Mouse (Mus musculus): ENCODE results near the gene Slc17a9. TPM values are rescaled to one million over a fixed set of nuclear protein-coding genes. Genes with fewer than 3 reads are reported as not detected.

Slc17a9 gene
- polyA plus RNA-seq, 1 experiment: not detected

DNA sequence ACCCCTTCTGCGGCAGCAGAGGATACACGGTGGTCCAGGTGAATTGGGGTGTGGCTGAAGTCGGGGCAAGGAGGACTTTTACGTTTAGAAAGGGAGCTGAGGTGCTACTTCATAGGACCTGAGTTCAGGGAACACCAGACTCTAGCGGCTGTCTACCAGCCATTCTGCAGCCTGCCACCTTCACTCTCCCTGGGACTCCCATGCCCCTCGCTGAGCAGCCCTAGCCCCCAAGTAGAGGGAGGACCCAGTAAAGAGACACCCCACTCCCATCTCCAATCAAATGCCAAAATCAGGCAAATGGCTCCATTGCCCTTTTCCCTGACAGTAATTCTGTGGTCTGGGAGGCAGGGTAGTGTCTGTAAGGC is 333 bp downstream of the Slc17a9 start:
- no peak overlapping the region; the same call in 1 of the 2 replicates for H3K27ac ChIP-seq (ENCODE audit: insufficient read depth, low read depth, low read length)
- H3K4me3 ChIP-seq (ENCODE audit: insufficient read depth, low read depth, low read length): no peak overlapping the region
- TF ChIP-seq CTCF (IDR thresholded peaks at IDR 0.05; ENCODE audit: insufficient read depth, low read depth, low read length) (no peak), POLR2A (IDR thresholded peaks at IDR 0.05; ENCODE audit: insufficient read depth, low read depth, low read length) (no peak)
- WGBS: 5% methylated on average over 6 of the region's 6 CpGs
- peaks cover 21% of the 10 kb centered on the region for H3K4me1 ChIP-seq (ENCODE audit: control insufficient read depth, insufficient read depth, low read length)

GRCm38 (mm10) chr2:180725856-180726629 is 980 bp downstream of the Slc17a9 start:
- Histone ChIP-seq H3K27ac (ENCODE audit: insufficient read depth, low read depth, low read length) (no peak overlapping the region), H3K4me1 (ENCODE audit: control insufficient read depth, insufficient read depth, low read length) (peaks cover 21% of the 10 kb centered on the region), H3K4me3 (ENCODE audit: insufficient read depth, low read depth, low read length) (no peak overlapping the region)
- WGBS: 21% methylated on average over 8 of the region's 8 CpGs
- TF ChIP-seq POLR2A (IDR thresholded peaks at IDR 0.05; ENCODE audit: insufficient read depth, low read depth, low read length): no peak
- TF ChIP-seq CTCF (IDR thresholded peaks at IDR 0.05; ENCODE audit: insufficient read depth, low read depth, low read length): no peak

- TF ChIP-seq CTCF (IDR thresholded peaks at IDR 0.05; ENCODE audit: insufficient read depth, low read depth, low read length): no peak
- no peak for TF ChIP-seq POLR2A (IDR thresholded peaks at IDR 0.05; ENCODE audit: insufficient read depth, low read depth, low read length)
- WGBS: 73% methylated on average over 6 of the region's 6 CpGs
- Histone ChIP-seq H3K4me1 (ENCODE audit: control insufficient read depth, insufficient read depth, low read length) (peaks cover 21% of the 10 kb centered on the region), H3K27ac (ENCODE audit: insufficient read depth, low read depth, low read length) (no peak overlapping the region), H3K4me3 (ENCODE audit: insufficient read depth, low read depth, low read length) (no peak overlapping the region)
These were observed 1.8 kb downstream of the Slc17a9 start for GRCm38 (mm10) chr2:180726658-180727442.

DNA sequence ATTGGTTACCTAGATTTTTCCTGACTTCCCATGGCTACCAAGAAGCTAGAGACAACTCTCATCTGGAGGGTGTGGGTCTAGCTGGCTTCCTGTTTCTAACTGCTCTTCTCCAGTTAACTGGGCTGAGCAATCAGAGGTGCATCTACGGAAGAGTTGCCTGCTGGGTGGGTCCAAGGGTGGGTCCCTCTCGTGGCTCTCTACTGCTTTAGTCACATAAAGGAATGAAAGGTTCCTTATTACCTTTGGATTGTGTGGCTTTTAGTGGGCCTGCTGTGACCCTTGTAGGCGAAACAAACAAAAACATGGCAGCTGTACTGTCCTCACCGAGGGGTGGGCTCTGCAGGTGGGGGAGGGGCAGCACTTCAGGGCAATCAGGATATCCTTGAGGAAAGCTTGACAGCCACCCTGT is 2.6 kb downstream of the Slc17a9 start:
- no peak overlapping the region for H3K4me3 ChIP-seq (ENCODE audit: insufficient read depth, low read depth, low read length)
- no peak overlapping the region for H3K27ac ChIP-seq (ENCODE audit: insufficient read depth, low read depth, low read length)
- whole genome bisulfite sequencing: 57% methylated on average over 4 of the region's 4 CpGs
- peaks cover 21% of the 10 kb centered on the region for H3K4me1 ChIP-seq (ENCODE audit: control insufficient read depth, insufficient read depth, low read length)
- no peak for TF ChIP-seq CTCF (IDR thresholded peaks at IDR 0.05; ENCODE audit: insufficient read depth, low read depth, low read length)
- no peak for TF ChIP-seq POLR2A (IDR thresholded peaks at IDR 0.05; ENCODE audit: insufficient read depth, low read depth, low read length)

DNA sequence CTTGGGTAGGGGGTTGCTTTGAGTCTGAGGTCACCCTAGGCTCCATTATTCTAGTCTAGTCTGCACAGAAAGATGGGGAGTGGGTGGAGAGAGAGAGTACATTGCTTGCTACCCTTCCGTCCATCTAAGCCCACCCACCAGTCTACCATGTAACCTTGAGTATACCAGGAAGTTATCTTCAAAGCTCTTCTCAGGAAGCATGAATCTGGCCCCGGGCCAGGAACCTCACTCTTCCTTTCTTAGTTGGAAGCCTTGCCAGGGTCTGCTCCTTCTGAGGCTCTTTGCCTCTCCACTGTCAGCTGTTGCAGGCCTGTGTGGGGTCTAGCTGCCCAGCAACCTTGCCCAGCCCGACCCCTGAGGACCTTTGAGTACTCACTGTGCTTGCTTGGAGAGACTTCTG is 6.0 kb downstream of the Slc17a9 start:
- peaks cover 12% of the 10 kb centered on the region for H3K4me1 ChIP-seq (ENCODE audit: control insufficient read depth, insufficient read depth, low read length)
- TF ChIP-seq CTCF (IDR thresholded peaks at IDR 0.05; ENCODE audit: insufficient read depth, low read depth, low read length) (no peak), POLR2A (IDR thresholded peaks at IDR 0.05; ENCODE audit: insufficient read depth, low read depth, low read length) (no peak)
- no peak overlapping the region for H3K27ac ChIP-seq (ENCODE audit: insufficient read depth, low read depth, low read length)
- H3K4me3 ChIP-seq (ENCODE audit: insufficient read depth, low read depth, low read length): no peak overlapping the region
- WGBS: 72% methylated on average over 3 of the region's 3 CpGs

DNA sequence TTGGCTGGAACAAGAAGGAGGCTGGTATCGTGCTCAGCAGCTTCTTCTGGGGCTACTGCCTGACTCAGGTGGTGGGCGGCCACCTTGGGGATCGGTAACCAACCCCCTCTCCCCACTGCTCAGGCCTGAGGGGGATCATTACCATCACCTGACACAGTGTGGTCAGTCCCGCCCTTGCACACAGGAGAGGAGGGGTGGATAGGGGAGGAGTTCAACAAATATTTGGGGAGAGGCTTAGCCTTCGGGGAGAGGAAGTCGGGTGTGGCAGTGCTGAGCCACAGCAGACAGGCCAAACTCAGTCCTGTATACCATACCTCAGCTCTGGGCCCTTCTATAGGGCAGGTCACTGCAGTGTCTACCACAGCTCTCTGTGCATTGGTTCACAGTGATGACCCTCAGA is 6.9 kb downstream of the Slc17a9 start:
- WGBS: 78% methylated on average over 6 of the region's 6 CpGs
- Histone ChIP-seq H3K4me1 (ENCODE audit: control insufficient read depth, insufficient read depth, low read length) (peaks cover 10% of the 10 kb centered on the region), H3K27ac (ENCODE audit: insufficient read depth, low read depth, low read length) (no peak overlapping the region), H3K4me3 (ENCODE audit: insufficient read depth, low read depth, low read length) (no peak overlapping the region)
- TF ChIP-seq POLR2A (IDR thresholded peaks at IDR 0.05; ENCODE audit: insufficient read depth, low read depth, low read length): no peak
- no peak for TF ChIP-seq CTCF (IDR thresholded peaks at IDR 0.05; ENCODE audit: insufficient read depth, low read depth, low read length)

GRCm38 (mm10) chr2:180735232-180735631 is 10.2 kb downstream of the Slc17a9 start:
- no peak overlapping the region for H3K4me3 ChIP-seq (ENCODE audit: insufficient read depth, low read depth, low read length)
- no peak for TF ChIP-seq POLR2A (IDR thresholded peaks at IDR 0.05; ENCODE audit: insufficient read depth, low read depth, low read length)
- no peak for TF ChIP-seq CTCF (IDR thresholded peaks at IDR 0.05; ENCODE audit: insufficient read depth, low read depth, low read length)
- H3K4me1 ChIP-seq (ENCODE audit: control insufficient read depth, insufficient read depth, low read length): peaks cover 10% of the 10 kb centered on the region
- 58% methylated on average over 7 of the region's 7 CpGs for WGBS
- no peak overlapping the region for H3K27ac ChIP-seq (ENCODE audit: insufficient read depth, low read depth, low read length)

- WGBS: 76% methylated on average over 2 of the region's 2 CpGs
- Histone ChIP-seq H3K4me1 (ENCODE audit: control insufficient read depth, insufficient read depth, low read length) (peaks cover 10% of the 10 kb centered on the region), H3K4me3 (ENCODE audit: insufficient read depth, low read depth, low read length) (no peak overlapping the region), H3K27ac (ENCODE audit: insufficient read depth, low read depth, low read length) (no peak overlapping the region)
- no peak for TF ChIP-seq POLR2A (IDR thresholded peaks at IDR 0.05; ENCODE audit: insufficient read depth, low read depth, low read length)
- TF ChIP-seq CTCF (IDR thresholded peaks at IDR 0.05; ENCODE audit: insufficient read depth, low read depth, low read length): no peak
These were observed 12.9 kb downstream of the Slc17a9 start for GRCm38 (mm10) chr2:180737984-180738383.

- Histone ChIP-seq H3K4me1 (ENCODE audit: control insufficient read depth, insufficient read depth, low read length) (peaks cover 5% of the 10 kb centered on the region; the same call in 1 of the 2 replicates), H3K4me3 (ENCODE audit: insufficient read depth, low read depth, low read length) (no peak overlapping the region), H3K27ac (ENCODE audit: insufficient read depth, low read depth, low read length) (no peak overlapping the region)
- 45% methylated on average over 3 of the region's 3 CpGs for WGBS
- TF ChIP-seq CTCF (IDR thresholded peaks at IDR 0.05; ENCODE audit: insufficient read depth, low read depth, low read length) (no peak), POLR2A (IDR thresholded peaks at IDR 0.05; ENCODE audit: insufficient read depth, low read depth, low read length) (no peak)
These were observed 15.3 kb downstream of the Slc17a9 start for GRCm38 (mm10) chr2:180740349-180740748.

All from olfactory bulb, adult 2 months (tissue).